Mouse (Mus musculus): ENCODE measurements around the gene Gm21970. TPM values are rescaled to one million over a fixed set of nuclear protein-coding genes. Genes with fewer than 3 reads are reported as not detected.

The Gm21970 gene
- total RNA-seq (2014; fragmentation: Nextera tagmentation) (8.9 and 18.1 TPM in 2 replicates), total RNA-seq (2017) (not detected in 2 replicates), polyA plus RNA-seq (2012) (not detected in 2 replicates)

DNA sequence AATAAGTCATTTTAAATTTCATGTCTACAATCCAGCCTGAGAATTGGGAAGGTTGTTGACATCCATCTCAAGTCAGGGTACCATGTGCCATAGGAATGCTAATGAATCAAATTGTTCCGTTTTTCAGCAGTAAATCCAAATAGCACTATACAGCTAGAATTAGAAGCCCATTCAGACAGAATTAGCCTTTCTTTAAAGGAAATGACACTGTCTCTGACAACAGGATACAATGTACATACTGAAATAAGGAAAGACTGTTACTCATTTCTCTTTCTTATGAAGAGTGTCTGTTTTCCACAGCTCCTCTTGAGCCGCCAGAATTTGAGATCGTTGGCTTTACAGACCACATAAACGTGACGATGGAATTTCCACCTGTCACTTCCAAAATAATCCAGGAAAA lies at the start of gene Gm21970:
Gene Gm21970, plus strand, starts transcription at position 301 of the 400 bp plus-strand sequence.
- DNase-seq (ENCODE audit: low spot score) (no peak), ATAC-seq (ENCODE audit: extremely low read depth, insufficient number of reproducible peaks, low FRiP score, poor library complexity, severe bottlenecking) (no peak)
- TF ChIP-seq GATA1 (IDR thresholded peaks at IDR 0.05; ENCODE audit: borderline replicate concordance, low read length) (no peak), CTCF (IDR thresholded peaks at IDR 0.05; ENCODE audit: low read depth, low read length) (no peak), GATA2 (IDR thresholded peaks at IDR 0.05; ENCODE audit: borderline replicate concordance, low read depth, low read length) (no peak), POLR2AphosphoS5 (IDR thresholded peaks at IDR 0.05; ENCODE audit: insufficient replicate concordance, low read depth, low read length) (no peak), TAL1 (conservative IDR thresholded peaks at IDR 0.05; ENCODE audit: low read depth, low read length) (no peak)
- Histone ChIP-seq H3K36me3 (replicated peaks) (peaks cover 91% of the 10 kb centered on the region), H3K27me3 (ENCODE audit: insufficient read depth, low read length) (no peaks in the 10 kb centered on the region), H3K9me3 (replicated peaks) (no peaks in the 10 kb centered on the region; the same call in 1 of the 2 replicates), H3K4me1 (ENCODE audit: insufficient read depth, low read depth, low read length) (peaks cover 27% of the 10 kb centered on the region), H3K4me3 (ENCODE audit: low read depth, low read length) (no peak within 1 kb of the TSS)

GRCm38 (mm10) chr16:91346491-91346890 lies 45.0 kb upstream of the Gm21970 start:
- H3K4me3 ChIP-seq (ENCODE audit: low read depth, low read length): no peak overlapping the region
- ATAC-seq (ENCODE audit: extremely low read depth, insufficient number of reproducible peaks, low FRiP score, poor library complexity, severe bottlenecking) (no peak), DNase-seq (ENCODE audit: low spot score) (no peak)
- no peaks in the 10 kb centered on the region for H3K36me3 ChIP-seq (replicated peaks)
- TF ChIP-seq TAL1 (conservative IDR thresholded peaks at IDR 0.05; ENCODE audit: low read depth, low read length) (no peak), GATA2 (IDR thresholded peaks at IDR 0.05; ENCODE audit: borderline replicate concordance, low read depth, low read length) (no peak), GATA1 (IDR thresholded peaks at IDR 0.05; ENCODE audit: borderline replicate concordance, low read length) (no peak), CTCF (IDR thresholded peaks at IDR 0.05; ENCODE audit: low read depth, low read length) (no peak), POLR2AphosphoS5 (IDR thresholded peaks at IDR 0.05; ENCODE audit: insufficient replicate concordance, low read depth, low read length) (no peak)
- H3K27me3 ChIP-seq (ENCODE audit: insufficient read depth, low read length): peaks cover 5% of the 10 kb centered on the region; the same call in 1 of the 2 replicates
- peaks cover 2% of the 10 kb centered on the region; the same call in 1 of the 2 replicates for H3K9me3 ChIP-seq (replicated peaks)
- H3K4me1 ChIP-seq (ENCODE audit: insufficient read depth, low read depth, low read length): peaks cover 12% of the 10 kb centered on the region

DNA sequence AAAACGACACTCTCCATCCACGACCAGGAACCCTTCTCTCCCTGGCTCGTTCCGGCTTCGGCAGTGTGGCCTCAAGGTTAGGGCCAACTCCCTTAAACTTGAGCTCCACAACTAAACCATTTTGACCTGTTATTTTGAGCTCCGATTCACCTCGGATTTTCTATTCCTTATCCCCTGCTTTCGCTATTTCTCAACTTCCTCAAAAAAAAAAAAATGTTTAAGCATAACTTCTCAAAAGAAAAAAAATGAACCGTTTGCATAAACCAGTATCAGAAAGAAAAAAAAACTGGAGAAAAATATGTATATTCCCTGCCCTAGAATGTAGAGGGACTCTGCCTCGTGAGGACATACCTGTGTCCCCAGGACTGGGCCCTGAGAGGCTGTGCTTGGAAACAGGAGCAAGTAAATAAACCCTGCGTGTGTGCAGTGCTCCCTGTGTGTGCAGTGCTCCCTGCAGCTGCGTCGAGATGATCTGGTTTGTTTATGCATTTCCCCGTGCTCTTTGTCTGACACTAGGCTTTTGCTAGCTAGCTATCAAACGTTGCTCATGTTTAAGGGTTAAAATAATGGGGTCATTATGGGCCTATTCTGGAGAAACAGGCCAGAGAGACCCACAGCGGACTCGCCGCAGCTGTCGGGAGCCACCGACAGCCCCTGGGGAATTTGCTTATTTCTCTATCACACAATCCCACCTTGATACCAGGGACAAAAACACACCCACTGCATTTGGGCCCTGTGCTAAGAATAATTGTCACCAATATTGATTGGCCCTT lies 43.8 kb upstream of the Gm21970 start:
- DNase-seq (ENCODE audit: low spot score) (no peak), ATAC-seq (ENCODE audit: extremely low read depth, insufficient number of reproducible peaks, low FRiP score, poor library complexity, severe bottlenecking) (no peak)
- Histone ChIP-seq H3K27me3 (ENCODE audit: insufficient read depth, low read length) (peaks cover 5% of the 10 kb centered on the region; the same call in 1 of the 2 replicates), H3K4me3 (ENCODE audit: low read depth, low read length) (no peak overlapping the region), H3K36me3 (replicated peaks) (no peaks in the 10 kb centered on the region), H3K4me1 (ENCODE audit: insufficient read depth, low read depth, low read length) (peaks cover 20% of the 10 kb centered on the region), H3K9me3 (replicated peaks) (peaks cover 2% of the 10 kb centered on the region; the same call in 1 of the 2 replicates)
- TF ChIP-seq POLR2AphosphoS5 (IDR thresholded peaks at IDR 0.05; ENCODE audit: insufficient replicate concordance, low read depth, low read length): no peak
- TF ChIP-seq GATA2 (IDR thresholded peaks at IDR 0.05; ENCODE audit: borderline replicate concordance, low read depth, low read length): no peak
- TF ChIP-seq TAL1 (conservative IDR thresholded peaks at IDR 0.05; ENCODE audit: low read depth, low read length): no peak
- TF ChIP-seq GATA1 (IDR thresholded peaks at IDR 0.05; ENCODE audit: borderline replicate concordance, low read length): no peak
- no peak for TF ChIP-seq CTCF (IDR thresholded peaks at IDR 0.05; ENCODE audit: low read depth, low read length)

DNA sequence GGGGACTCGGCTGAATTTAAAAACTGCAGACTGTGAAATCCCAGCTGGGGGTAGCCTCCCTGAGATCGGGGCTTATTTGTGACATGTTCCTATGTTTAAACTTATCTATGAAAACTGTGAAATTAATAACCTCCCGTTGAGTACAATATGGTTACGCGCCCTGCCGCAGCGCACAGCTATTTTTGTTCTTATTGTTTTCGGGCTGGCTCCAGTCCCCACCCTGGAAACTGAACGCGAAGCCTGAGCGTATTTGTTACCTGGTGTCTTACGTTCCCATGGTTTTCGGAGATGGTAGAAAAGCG lies 43.3 kb upstream of the Gm21970 start:
- DNase-seq (ENCODE audit: low spot score) (no peak), ATAC-seq (ENCODE audit: extremely low read depth, insufficient number of reproducible peaks, low FRiP score, poor library complexity, severe bottlenecking) (no peak)
- Histone ChIP-seq H3K36me3 (replicated peaks) (no peaks in the 10 kb centered on the region), H3K27me3 (ENCODE audit: insufficient read depth, low read length) (peaks cover 5% of the 10 kb centered on the region; the same call in 1 of the 2 replicates), H3K4me1 (ENCODE audit: insufficient read depth, low read depth, low read length) (peaks cover 25% of the 10 kb centered on the region), H3K9me3 (replicated peaks) (peaks cover 2% of the 10 kb centered on the region; the same call in 1 of the 2 replicates), H3K4me3 (ENCODE audit: low read depth, low read length) (no peak overlapping the region)
- no peak for TF ChIP-seq GATA1 (IDR thresholded peaks at IDR 0.05; ENCODE audit: borderline replicate concordance, low read length)

DNA sequence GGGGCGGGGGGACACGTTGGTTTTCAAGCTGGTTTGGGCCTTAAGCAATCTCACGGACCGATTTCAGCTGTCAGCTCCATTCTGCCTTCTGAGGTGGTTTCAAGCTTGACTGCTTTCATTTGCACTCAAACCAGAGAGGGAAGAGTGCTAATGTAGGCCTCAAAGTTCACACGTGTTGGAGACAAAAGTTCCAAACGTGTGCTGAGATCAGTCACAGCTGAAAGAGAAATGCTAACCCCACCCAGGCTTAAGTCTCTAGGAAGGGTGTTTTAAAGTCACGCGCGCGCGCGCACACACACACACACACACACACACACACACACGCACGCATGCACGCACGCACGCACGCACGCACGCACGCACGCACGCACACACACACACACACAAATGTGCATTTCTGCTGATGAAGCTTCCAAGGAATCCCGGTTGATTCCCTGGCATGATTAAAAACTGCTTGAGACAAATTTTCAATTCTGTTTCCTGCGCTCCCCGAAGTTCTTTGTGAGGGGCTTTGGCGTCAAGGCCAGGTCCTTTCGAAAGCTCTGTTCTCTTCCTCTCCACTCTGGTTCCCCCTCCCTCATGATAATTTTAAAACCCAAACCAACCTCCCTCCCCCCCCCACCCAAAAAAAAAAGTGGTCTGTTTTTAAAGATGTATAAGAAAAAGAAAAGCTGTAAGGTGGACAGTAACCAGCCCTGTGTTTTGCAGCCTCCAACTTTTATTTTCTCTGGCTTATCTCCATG lies 42.8 kb upstream of the Gm21970 start:
- no peak overlapping the region for H3K4me3 ChIP-seq (ENCODE audit: low read depth, low read length)

DNA sequence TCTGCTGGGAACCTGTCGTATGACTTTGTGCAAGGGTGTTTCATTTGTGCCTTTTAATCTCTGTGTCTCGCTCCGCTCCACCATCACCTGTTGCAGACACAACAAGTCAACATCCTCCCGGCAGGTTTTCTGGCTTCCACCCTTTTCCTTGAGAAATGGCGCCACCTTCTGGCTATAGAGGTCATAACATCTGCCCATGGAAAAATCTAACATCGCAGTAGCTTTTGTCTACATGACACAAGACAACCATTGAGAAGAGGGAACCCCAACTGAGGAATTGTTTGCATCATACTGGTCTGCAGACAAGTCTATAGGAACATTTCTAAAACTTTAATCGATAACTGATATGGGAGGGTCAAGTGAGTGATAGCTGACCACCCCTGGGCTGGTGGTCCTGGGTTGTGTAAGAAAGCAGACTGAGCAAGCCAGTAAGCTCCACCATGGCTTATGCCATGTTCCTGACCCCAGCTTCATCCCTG lies 39.4 kb upstream of the Gm21970 start:
- H3K4me3 ChIP-seq (ENCODE audit: low read depth, low read length): peak overlapping the region; percentile 59; the same call in 1 of the 2 replicates
- peaks cover 49% of the 10 kb centered on the region for H3K4me1 ChIP-seq (ENCODE audit: insufficient read depth, low read depth, low read length)
- TF ChIP-seq GATA2 (IDR thresholded peaks at IDR 0.05; ENCODE audit: borderline replicate concordance, low read depth, low read length) (no peak), POLR2AphosphoS5 (IDR thresholded peaks at IDR 0.05; ENCODE audit: insufficient replicate concordance, low read depth, low read length) (no peak), GATA1 (IDR thresholded peaks at IDR 0.05; ENCODE audit: borderline replicate concordance, low read length) (no peak), CTCF (IDR thresholded peaks at IDR 0.05; ENCODE audit: low read depth, low read length) (peak; percentile 55), TAL1 (conservative IDR thresholded peaks at IDR 0.05; ENCODE audit: low read depth, low read length) (no peak)
- H3K9me3 ChIP-seq (replicated peaks): no peaks in the 10 kb centered on the region
- DNase-seq (ENCODE audit: low spot score) (no peak), ATAC-seq (ENCODE audit: extremely low read depth, insufficient number of reproducible peaks, low FRiP score, poor library complexity, severe bottlenecking) (no peak)
- no peaks in the 10 kb centered on the region for H3K36me3 ChIP-seq (replicated peaks)
- no peaks in the 10 kb centered on the region for H3K27me3 ChIP-seq (ENCODE audit: insufficient read depth, low read length)

More for the DNA sequence above, 42.8 kb upstream of the Gm21970 start:
- no peak for DNase-seq (ENCODE audit: low spot score)
- Histone ChIP-seq H3K36me3 (replicated peaks) (no peaks in the 10 kb centered on the region), H3K9me3 (replicated peaks) (0 out of 2 replicates have a peak, but pooled peaks cover 2% of the 10 kb centered on the region), H3K4me1 (ENCODE audit: insufficient read depth, low read depth, low read length) (peaks cover 31% of the 10 kb centered on the region), H3K27me3 (ENCODE audit: insufficient read depth, low read length) (peaks cover 5% of the 10 kb centered on the region; the same call in 1 of the 2 replicates)
- TF ChIP-seq TAL1 (conservative IDR thresholded peaks at IDR 0.05; ENCODE audit: low read depth, low read length) (no peak), GATA1 (IDR thresholded peaks at IDR 0.05; ENCODE audit: borderline replicate concordance, low read length) (no peak), CTCF (IDR thresholded peaks at IDR 0.05; ENCODE audit: low read depth, low read length) (no peak)
- ATAC-seq (ENCODE audit: extremely low read depth, insufficient number of reproducible peaks, low FRiP score, poor library complexity, severe bottlenecking): no peak

All from G1E (cell line).